Mouse (Mus musculus): ENCODE data around the gene Csf3. TPM values are rescaled to one million over a fixed set of nuclear protein-coding genes. Genes with fewer than 3 reads are reported as not detected.
A peak's percentile ranks its signal among the peaks of the same experiment; 100 is the strongest.

Gene Csf3
- total RNA-seq, 2 experiments from 2014 or later = not detected

- DNase-seq = no peak
These were observed 47.7 kb downstream of the Csf3 start for GRCm38 (mm10) chr11:98748506-98749416.

- DNase-seq = no peak
These were observed 48.7 kb downstream of the Csf3 start for GRCm38 (mm10) chr11:98749716-98750115.

- DNase-seq = peak; percentile 79
These were observed 49.5 kb downstream of the Csf3 start for GRCm38 (mm10) chr11:98750351-98751201.

GRCm38 (mm10) chr11:98751221-98751782 is 50.2 kb downstream of the Csf3 start:
- peak; percentile 55 for DNase-seq

- DNase-seq = no peak
These were observed 51.6 kb downstream of the Csf3 start for GRCm38 (mm10) chr11:98752562-98753140.

Other genes with a start within 250 kb of the Csf3 start
- gene Ikzf3, start 155.2 kb upstream of the Csf3 start, total RNA-seq (2021) = under 1 TPM; 0.67 to 0.72 TPM
- under 1 TPM in 1 of 2 experiments, not detected in 1; 0.17 TPM for gene Zpbp2, start 150.2 kb upstream of the Csf3 start, total RNA-seq (2021)
- gene Ormdl3, start 113.9 kb upstream of the Csf3 start, total RNA-seq (2021) = 10 to 100 TPM; 36.5 to 41.5 TPM
- gene Lrrc3c, start 103.0 kb upstream of the Csf3 start, total RNA-seq (2021) = not detected
- gene Gm12355, start 75.6 kb upstream of the Csf3 start, total RNA-seq (2021) = 10 to 100 TPM; 29.2 to 29.5 TPM
- gene Gsdma3, start 74.9 kb upstream of the Csf3 start, total RNA-seq (2021) = 1 to 10 TPM; 3.2 to 5.2 TPM
- gene Gsdma2, start 54.5 kb upstream of the Csf3 start, total RNA-seq (2021) = not detected
- not detected for gene Gsdma, start 36.9 kb upstream of the Csf3 start, total RNA-seq (2021)
- 100 to 1,000 TPM; 138 to 140 TPM for gene Psmd3, start 18.7 kb upstream of the Csf3 start, total RNA-seq (2021)
- 10 to 100 TPM; 51.7 to 52.3 TPM for gene Med24, start 28.2 kb downstream of the Csf3 start, total RNA-seq (2021)
- 100 to 1,000 TPM; 171 to 183 TPM for gene Thra, start 39.4 kb downstream of the Csf3 start, total RNA-seq (2021)
- gene Nr1d1, start 74.1 kb downstream of the Csf3 start, total RNA-seq (2021) = 10 to 100 TPM; 26.3 to 27.6 TPM
- 10 to 100 TPM; 67.8 to 71.5 TPM for gene Msl1, start 94.3 kb downstream of the Csf3 start, total RNA-seq (2021)
- 10 to 100 TPM; 26.9 to 28.4 TPM for gene Casc3, start 103.6 kb downstream of the Csf3 start, total RNA-seq (2021)
- 1 to 10 TPM; 1.3 TPM for gene Rapgefl1, start 135.5 kb downstream of the Csf3 start, total RNA-seq (2021)
- gene Wipf2, start 162.4 kb downstream of the Csf3 start, total RNA-seq (2021) = 10 to 100 TPM; 12.6 to 14.1 TPM
- 10 to 100 TPM in 1 of 2 experiments, 1 to 10 TPM in 1; 9.8 to 10.2 TPM for gene Cdc6, start 206.5 kb downstream of the Csf3 start, total RNA-seq (2021)
- 10 to 100 TPM; 34.6 to 38.1 TPM for gene Rara, start 226.6 kb downstream of the Csf3 start, total RNA-seq (2021)

Measured in heart, postnatal 4 days (tissue).